Mouse (Mus musculus): Measurements from ENCODE around the gene Nf1.
A peak's percentile ranks its signal among the peaks of the same experiment; 100 is the strongest.

Nf1 gene

GRCm38 (mm10) chr11:79593495-79593894 is 254.0 kb downstream of the Nf1 start:
- peak; percentile 34 for DNase-seq

DNA sequence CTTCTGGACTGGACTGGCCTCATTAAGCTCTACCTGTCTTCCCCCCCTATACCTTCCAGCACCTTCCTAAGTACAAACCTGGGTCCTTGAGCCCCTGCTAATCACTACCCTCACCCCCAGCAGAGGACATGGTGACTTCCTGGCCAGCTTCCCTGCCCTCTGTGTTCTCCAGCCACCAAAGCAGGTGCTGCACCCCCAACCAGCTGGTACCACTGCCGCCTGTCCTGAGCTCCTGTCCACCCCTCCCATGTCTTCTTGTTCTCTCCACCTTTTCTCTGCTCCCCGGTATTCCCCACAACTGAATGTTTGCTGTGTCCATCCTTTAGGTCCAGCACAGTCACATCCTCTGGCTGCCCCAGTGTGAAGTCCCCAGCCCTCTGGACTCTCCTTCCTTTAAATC is 271.0 kb downstream of the Nf1 start:
- no peak for DNase-seq

DNA sequence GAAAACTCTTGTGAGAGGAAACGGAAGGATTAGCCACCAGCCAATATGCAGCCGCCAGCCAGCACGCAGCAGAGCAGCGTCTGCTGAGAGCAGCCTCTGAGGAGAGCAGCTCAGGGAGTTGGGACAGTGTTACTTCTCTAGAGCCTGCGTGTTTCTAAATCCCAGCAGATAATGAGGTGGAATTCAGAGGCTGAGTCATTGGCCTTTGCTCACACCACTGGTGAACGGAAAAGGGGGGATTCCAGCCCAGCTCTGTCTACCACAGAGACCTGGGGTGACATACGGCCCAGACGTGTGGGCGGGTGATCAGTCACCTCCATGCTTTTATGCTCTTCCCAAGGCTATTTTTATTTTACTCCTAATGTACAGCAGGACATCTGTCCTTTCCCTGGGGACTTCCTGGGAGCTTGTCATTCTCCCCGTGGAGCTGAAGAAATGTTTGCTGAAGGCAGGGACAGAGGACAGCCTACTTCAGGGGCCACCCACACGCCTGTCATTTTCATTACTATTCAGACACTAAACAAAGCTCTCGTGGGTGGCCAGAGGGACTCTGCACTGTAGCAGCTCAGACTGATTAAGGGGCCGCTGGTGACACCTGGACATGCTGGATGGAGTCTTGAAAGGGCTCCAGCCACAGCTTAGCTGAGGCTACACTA is 271.6 kb downstream of the Nf1 start:
- peak; percentile 60 for DNase-seq

DNA sequence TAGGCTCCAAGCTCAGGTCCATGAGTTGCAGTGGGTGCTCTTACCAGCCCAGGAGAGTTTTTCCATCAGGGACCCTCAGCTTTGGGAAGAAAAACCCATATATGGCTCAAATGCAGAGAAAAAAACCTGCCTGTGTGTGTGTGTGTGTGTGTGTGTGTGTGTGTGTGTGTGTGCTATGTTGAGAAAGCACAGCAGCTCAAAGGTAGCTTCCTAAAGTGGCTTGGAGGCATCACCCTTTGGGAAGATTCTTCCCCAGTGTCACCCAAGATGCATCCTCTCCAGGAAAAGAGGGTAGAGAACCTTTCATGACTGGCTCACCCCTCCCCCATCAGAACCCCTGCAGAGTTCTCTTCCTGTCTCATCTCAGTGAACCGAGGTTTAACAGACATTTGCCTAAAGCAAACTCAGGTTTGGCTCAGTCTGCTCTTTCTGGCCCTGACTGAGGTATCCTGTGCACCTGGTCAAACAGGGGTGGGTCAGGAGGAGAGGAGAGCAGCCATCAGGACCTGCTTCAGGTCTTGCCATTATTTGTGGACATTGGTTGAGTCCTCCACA is 272.6 kb downstream of the Nf1 start:
- peak; percentile 87 for DNase-seq

DNA sequence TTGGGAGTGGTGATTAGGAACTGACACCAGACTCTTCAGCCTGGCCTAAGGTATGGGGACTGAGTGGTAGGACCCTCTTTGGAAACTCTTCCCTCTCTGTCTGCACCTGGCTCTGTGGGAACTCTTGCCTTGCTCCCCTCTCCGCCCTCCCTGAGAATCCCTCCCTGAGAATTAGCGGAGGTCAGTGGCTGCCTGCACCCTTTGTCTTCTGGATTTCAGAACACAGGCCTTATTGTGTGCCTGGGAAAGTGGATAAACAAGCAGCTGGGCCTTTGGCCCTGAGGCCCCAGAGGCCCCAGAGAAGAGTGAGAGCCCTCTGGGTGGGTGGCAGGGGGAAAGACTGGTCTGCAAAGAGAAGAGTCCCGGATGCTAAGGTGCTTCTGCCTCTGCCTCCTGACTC is 273.6 kb downstream of the Nf1 start:
- no peak for DNase-seq

- DNase-seq: peak; percentile 65
These were observed 274.2 kb downstream of the Nf1 start for GRCm38 (mm10) chr11:79613711-79614110.

DNA sequence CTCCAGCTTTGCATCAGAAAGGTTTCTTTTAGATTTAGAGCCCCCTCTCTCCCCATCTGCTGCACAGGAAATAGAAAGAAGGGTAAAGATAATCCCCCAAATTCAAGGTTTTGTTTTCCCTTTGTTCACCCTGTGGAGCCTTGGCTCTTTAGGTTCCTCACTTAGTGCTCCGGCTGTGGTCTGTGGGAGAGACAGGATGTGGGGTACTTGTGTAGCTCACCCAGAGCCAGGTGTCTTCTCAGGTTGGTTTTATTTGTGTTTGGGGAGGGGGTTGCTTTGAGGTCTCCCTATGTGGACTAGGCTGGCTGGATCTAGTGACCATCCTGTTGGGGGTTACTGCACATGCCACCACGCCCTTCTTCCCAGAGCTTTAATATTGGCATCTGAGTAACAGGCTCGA is 275.4 kb downstream of the Nf1 start:
- peak; percentile 73 for DNase-seq

DNA sequence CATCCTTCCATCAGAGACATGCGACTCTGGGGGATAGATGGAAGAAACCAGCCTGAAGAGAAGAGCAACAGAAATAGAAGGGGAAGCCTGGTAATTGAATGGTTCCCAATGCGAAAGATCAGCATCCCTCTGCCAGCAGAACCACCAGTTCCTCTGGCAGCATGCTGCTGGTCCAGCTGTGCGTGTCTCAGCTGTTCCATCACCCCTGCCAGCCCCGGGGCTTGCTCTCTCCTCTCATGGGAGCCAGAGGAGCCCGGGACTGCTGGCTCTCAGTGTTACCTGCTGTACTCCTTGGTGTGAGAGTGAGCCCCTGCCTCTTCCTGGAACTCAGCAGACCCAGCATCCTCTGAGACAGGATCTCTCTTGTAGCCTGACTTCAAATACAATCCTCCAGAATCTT is 276.4 kb downstream of the Nf1 start:
- DNase-seq: no peak

DNA sequence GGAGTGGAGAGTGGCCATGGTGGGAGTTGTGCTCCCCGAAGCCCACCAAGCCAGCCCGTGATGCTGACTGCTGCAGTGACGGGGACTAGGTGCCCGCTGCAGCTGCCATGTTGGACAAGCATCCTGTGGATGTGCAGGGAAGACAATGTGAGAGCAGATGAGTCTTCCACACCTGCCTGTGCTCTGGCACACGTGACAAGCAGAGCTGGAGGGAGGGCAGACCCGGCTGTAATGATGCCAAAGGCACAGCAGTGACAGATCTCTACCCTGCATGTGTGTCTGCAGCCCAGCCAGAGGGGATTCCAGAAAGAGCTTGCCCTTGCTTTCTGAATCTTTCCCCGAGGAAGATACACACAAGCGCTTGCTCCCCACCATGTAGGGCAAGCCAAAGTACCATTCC is 278.5 kb downstream of the Nf1 start:
- peak; percentile 67 for DNase-seq

DNA sequence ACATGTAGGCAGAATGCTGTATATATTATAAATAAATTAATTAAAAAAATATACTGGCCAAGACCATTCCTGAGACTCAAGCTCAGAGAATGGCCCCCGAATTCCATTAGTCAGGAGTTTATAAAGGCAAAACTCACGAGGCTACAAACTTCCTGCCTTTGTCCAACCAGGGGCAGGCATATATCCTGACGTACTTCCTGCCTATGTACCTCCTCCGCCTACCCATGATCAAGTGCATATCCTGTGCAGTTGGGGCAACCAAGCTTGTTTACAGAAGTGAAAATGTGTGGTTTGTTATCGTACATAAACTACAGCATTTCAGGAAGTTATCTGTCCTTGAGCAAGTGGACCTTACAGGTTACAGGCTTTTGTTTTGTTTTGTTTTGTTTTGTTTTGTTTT is 283.5 kb downstream of the Nf1 start:
- DNase-seq: no peak

- DNase-seq: peak; percentile 75
These were observed 285.4 kb downstream of the Nf1 start for GRCm38 (mm10) chr11:79624801-79625302.

- no peak for DNase-seq
These were observed 289.2 kb downstream of the Nf1 start for GRCm38 (mm10) chr11:79628716-79629115.

DNA sequence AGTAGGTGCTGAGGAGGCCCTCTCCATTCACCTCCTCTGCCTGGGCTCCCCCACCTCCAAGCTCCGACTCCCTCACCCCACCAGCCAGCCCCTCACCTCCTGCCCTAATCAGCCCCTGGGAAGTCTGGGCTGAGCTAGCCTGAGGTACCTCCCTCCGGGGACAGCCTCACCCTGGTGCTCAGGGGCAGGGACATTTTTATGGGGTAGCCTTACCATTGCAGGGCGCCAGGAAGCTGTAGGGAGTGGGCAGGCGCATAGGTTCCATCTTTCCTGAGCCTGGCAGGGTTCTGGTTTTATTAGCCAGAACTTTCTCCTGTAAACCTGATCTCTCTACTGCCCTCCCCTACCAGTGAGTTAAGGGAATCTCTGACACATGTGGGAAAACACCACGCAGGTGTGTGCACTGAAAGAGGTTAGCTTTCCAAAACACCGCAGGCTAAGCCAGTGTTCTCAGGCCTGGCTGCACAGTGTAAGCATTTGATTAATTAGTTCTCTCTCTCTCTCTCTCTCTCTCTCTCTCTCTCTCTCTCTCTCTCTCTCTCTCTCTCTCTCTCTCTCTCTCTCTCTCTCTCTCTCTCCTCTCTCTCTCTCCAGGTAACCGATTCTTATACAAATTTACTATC is 290.4 kb downstream of the Nf1 start:
- no peak for DNase-seq

DNA sequence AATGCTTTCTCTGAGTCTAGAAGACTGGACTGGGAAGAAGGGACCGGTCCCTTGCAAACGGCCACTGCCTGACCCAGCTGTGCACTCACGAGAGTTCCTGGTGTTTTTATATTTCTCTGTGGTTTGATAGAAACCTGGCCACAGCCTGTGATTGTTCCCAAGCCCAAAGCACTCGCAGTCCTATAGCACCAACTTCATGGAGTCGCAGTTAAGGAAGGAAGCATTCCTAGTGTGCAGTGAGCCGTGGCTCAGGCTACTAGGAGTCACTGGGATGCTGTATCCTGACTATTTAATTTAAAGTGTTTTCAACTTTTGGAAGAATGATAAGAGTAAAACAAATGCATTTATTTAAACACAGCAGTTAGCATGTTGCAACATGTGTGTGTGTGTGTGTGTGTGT is 291.0 kb downstream of the Nf1 start:
- DNase-seq: no peak

Data from thymus, postnatal 14 days (tissue).